Mouse (Mus musculus) heart, postnatal 0 days (tissue): Measurements from ENCODE around the gene Ccdc65.

ENCODE experiments used
- CTCF ChIP-seq: IDR thresholded peaks from 2 replicates; pipeline ENCODE4 v1.5.1; 2016; ENCODE audit warnings: antibody characterized with exemption, control low read depth, low read depth
- EP300 ChIP-seq: IDR thresholded peaks from 2 replicates; pipeline ENCODE4 v1.6.1; 2016; ENCODE audit warnings: antibody characterized with exemption, low read depth

- TF ChIP-seq CTCF: no peak
- no peak for TF ChIP-seq EP300
These were observed 9.3 kb downstream of the Ccdc65 start for GRCm38 (mm10) chr15:98717301-98717700.
